Mouse (Mus musculus) neutrophil, adult 5-6 weeks (primary cell): ENCODE data around the gene Atrn. TPM values are rescaled to one million over a fixed set of nuclear protein-coding genes. Genes with fewer than 3 reads are reported as not detected.
"Not testable (repeated sequence)": the region's sequence is repeated elsewhere in the genome, so short reads cannot be mapped to it uniquely, and the experiment has no call there.

Experiments used
- ATAC-seq: fragments of 151-379, 151-347 bp; 2 replicates; pipeline ENCODE4 v1.8.0; 2017; ENCODE audit warnings: mild to moderate bottlenecking, moderate TSS enrichment; ENCODE audit not compliant: insufficient number of reproducible peaks, poor library complexity, low FRiP score, severe bottlenecking; ENCODE audit errors: extremely low read depth
- total RNA-seq: library from RNA; stranded (forward); fragments of 200-1000 nt; gene quantifications from 2 replicates; pipeline ENCODE4 v1.2.3, GENCODE M21; 2017

The Atrn gene
- total RNA-seq, 1 experiment from 2014 or later: 25.7 TPM

GRCm38 (mm10) chr2:130949781-130950180 is 43.5 kb downstream of the Atrn start:
- ATAC-seq: no peak

DNA sequence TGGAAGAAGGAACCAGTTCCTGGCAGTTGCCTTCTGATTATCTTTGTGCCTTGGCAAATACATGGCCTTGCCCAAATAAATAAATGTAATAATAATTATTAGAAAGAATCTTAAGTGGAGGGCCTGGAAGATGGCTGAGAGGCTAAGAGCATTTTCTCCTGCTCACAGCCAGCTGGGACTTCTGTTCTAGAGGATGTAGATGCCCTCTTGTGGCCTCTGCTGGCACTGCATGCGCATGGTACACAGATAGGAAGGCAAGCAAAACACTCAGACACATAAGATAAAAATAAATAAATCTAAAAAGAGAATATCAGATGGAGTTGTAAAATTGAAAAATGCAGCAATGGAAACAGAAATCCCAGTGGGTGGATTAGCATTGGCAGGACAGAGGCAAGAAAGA is 44.3 kb downstream of the Atrn start:
- ATAC-seq: peak; percentile 82

- no peak for ATAC-seq
Measured at GRCm38 (mm10) chr2:130958906-130959305, 52.6 kb downstream of the Atrn start.

- ATAC-seq: 0 out of 2 replicates have a peak, but pooled peaks have one; percentile 33
Measured at GRCm38 (mm10) chr2:130961851-130962250, 55.6 kb downstream of the Atrn start.

GRCm38 (mm10) chr2:130965042-130965441 is 58.7 kb downstream of the Atrn start:
- ATAC-seq: no peak

DNA sequence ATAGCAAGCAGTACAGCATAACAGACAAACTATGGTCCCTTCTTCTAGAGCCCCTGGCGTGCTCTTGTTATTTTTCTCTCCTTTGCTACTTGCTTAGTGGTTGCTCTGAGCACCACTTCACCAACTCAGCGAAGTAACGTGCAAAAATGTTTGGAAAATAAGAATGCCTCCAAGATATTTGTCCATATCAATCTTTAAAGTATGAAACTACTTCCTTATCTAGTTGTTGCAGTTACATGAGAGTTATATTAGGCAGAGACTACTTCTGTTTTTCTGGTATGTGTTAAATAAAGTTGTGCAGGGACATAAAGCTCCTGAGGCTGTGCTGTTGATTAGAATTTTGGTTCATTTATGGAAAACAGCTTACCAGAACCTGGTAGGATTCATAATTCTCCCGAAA is 64.7 kb downstream of the Atrn start:
- ATAC-seq: no peak

- no peak for ATAC-seq
Measured at GRCm38 (mm10) chr2:130972386-130972785, 66.1 kb downstream of the Atrn start.

- no peak for ATAC-seq
Measured at GRCm38 (mm10) chr2:130974928-130975327, 68.6 kb downstream of the Atrn start.

GRCm38 (mm10) chr2:130977589-130977988 is 71.3 kb downstream of the Atrn start:
- ATAC-seq: no peak

- ATAC-seq: no peak
Measured at GRCm38 (mm10) chr2:130978058-130978847, 72.0 kb downstream of the Atrn start.

- ATAC-seq: no peak
Measured at GRCm38 (mm10) chr2:130979138-130979537, 72.8 kb downstream of the Atrn start.

DNA sequence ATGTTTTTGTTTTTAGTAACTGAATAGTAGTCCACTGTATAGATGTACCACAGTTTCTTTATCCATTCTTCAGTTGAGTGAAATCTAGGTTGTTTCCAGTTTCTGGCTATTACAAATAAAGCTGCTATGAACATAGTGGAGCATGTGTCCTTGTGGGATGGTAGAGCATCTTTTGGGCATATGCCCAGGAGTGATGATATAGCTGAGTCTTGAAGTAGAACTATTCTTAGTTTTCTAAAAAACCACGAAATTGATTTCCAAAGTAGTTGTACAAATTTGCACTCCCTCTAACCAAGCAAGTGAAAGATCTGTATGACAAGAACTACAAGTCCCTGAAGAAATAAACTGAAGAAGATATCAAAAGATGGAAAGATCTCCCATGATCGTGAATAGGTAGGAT is 86.5 kb downstream of the Atrn start:
- no peak for ATAC-seq

GRCm38 (mm10) chr2:131009123-131009522 is 102.8 kb downstream of the Atrn start:
- no peak for ATAC-seq

GRCm38 (mm10) chr2:131010566-131010965 is 104.3 kb downstream of the Atrn start:
- no peak for ATAC-seq

GRCm38 (mm10) chr2:131025230-131025629 is 118.9 kb downstream of the Atrn start:
- ATAC-seq: no peak

- no peak for ATAC-seq
Measured at GRCm38 (mm10) chr2:131026941-131027340, 120.6 kb downstream of the Atrn start.

GRCm38 (mm10) chr2:131029065-131029935 is 123.0 kb downstream of the Atrn start:
- ATAC-seq: no peak

DNA sequence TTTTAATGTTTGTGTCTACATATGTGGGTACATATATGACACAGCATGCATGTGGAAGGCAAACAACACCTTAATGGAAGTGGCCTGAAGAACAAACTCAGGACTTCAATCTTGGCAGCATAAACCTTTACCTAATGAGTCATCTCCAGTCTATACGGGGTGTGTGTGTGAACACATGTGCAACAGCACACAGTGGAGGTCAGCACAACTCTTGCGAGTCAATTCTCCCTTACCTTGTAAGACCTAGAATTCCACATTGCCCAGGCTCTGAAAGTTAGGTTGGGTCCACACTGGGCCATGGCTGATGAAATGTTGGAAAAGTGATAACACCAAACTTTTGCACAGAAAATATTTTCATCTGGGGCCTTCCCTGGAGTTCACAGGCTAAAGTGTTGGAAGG is 124.3 kb downstream of the Atrn start:
- ATAC-seq: no peak

DNA sequence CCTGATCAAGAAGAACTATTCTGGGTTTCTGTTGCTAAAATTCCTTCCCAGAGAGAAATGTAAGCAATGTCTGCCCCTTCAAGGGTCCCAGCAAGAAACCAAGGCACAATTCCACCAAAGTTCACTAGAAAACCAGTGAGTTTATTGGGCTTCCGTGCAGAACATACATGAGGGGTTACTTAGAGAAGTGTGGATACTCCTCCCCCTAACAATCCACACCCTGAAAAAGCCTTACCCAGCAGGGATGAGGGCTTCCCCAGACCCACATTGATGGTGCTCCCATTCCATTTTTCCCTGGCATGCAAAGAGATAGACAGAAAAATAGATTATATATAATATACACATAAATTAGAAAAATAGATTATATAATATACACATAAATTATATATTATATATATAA is 124.7 kb downstream of the Atrn start:
- no peak for ATAC-seq

- ATAC-seq: not testable (repeated sequence)
Measured at GRCm38 (mm10) chr2:131031406-131031805, 125.1 kb downstream of the Atrn start.
